Mouse (Mus musculus): ENCODE data around the gene Ppl. TPM values are rescaled to one million over a fixed set of nuclear protein-coding genes. Genes with fewer than 3 reads are reported as not detected.
A peak's percentile ranks its signal among the peaks of the same experiment; 100 is the strongest.

Ppl gene
- polyA plus RNA-seq, 1 experiment, result 0.02 TPM

DNA sequence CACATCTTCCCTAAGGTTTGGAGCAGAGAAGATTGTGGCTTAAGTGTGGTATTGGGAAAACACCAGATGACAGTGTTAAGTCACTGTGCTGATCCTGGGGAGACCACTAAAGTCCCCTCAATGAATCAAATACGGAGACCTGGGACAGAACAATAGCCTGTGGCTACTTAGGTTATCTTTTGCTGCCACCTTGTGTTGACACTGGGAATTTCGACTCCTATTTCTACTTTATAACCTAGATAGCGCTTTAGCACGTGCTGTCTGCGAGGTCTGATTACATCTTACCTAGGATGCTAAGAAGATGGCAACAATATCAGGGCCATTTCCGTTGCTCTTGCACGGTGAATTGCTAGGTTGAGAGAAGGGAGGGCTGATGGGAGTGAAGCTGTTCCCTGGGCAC, 13.3 kb upstream of the Ppl start:
- H3K36me3 ChIP-seq (ENCODE audit: control insufficient read depth, insufficient read depth), result no peaks in the 10 kb centered on the region
- H3K4me3 ChIP-seq, result no peak overlapping the region
- TF ChIP-seq TCF12 (IDR thresholded peaks at IDR 0.05; ENCODE audit: insufficient read depth, poor library complexity, severe bottlenecking), result no peak
- H3ac ChIP-seq (ENCODE audit: control insufficient read depth, insufficient read length), result no peak overlapping the region
- peaks cover 29% of the 10 kb centered on the region for H3K27me3 ChIP-seq (ENCODE audit: control insufficient read depth, insufficient read depth, insufficient read length)
- peak overlapping the region; percentile 67 for H3K4me2 ChIP-seq (ENCODE audit: low read depth)
- no peaks in the 10 kb centered on the region for H3K79me2 ChIP-seq (ENCODE audit: control insufficient read depth, insufficient read depth)

DNA sequence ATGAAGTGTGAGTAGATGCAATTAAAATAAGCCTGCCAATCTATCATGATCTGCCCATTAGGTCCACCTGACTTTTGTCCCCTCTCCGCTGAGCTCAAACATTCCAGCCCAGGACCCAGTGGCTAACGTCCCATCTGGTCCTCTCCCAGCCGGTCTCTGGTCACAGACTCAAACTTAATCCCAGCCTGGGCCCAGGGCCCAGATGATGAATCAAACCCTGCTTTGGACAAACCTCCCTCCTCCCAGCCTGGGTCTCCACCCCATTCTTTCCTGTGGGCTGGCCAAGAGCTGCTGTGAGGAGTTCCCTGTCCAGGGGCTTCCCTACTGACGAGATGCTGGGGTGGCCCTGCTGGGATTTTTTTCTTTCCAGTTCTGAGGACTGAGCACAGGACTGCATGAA, 7.5 kb upstream of the Ppl start:
- no peaks in the 10 kb centered on the region for H3K36me3 ChIP-seq (ENCODE audit: control insufficient read depth, insufficient read depth)
- H3K4me2 ChIP-seq (ENCODE audit: low read depth), result peak overlapping the region; percentile 7
- TF ChIP-seq POLR2A (IDR thresholded peaks at IDR 0.05; ENCODE audit: insufficient read length, low read depth), result no peak
- peak in 1 of 3 experiments; percentile 2 for TF ChIP-seq MYOD1 (IDR thresholded peaks at IDR 0.05; ENCODE audit: control insufficient read depth in 1 of 3, insufficient read length in 2 of 3, low read depth in 2 of 3)
- TF ChIP-seq MYOG (IDR thresholded peaks at IDR 0.05; ENCODE audit: control insufficient read depth in 1 of 3, insufficient read depth in 1 of 3, insufficient read length in 2 of 3, low read depth in 2 of 3), result peak in 1 of 3 experiments; percentile 6
- no peaks in the 10 kb centered on the region for H3K27me3 ChIP-seq (ENCODE audit: control insufficient read depth, insufficient read depth, insufficient read length)
- no peaks in the 10 kb centered on the region for H3K79me2 ChIP-seq (ENCODE audit: control insufficient read depth, insufficient read depth)
- H3ac ChIP-seq (ENCODE audit: control insufficient read depth, insufficient read length), result no peak overlapping the region
- no peak overlapping the region for H3K4me3 ChIP-seq

DNA sequence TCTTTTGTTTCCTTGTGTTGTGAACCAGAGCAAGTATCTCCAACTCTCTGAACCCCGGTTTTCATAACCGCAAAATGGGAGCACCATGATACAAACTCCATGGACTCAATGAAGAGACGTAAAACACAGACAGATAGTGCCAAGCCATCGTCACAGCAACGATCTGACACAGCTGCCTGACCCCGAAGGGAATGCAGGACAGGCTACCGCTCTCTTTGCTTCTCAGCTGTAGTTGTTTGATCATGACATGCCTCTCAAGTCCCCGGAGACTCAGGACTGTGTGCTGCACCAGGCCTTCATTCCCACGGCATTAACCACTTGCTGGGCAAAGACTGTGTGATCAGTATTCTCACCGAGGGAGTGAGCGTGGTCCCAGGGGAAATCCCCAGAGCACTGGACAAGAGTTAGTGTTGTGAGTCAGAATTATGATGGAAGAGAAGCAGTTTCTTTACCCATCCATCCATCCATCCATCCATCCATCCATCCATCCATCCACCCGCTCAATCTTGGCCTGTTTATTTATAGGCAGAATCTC, 4.9 kb upstream of the Ppl start:
- H3K79me2 ChIP-seq (ENCODE audit: control insufficient read depth, insufficient read depth), result no peaks in the 10 kb centered on the region
- no peaks in the 10 kb centered on the region for H3K36me3 ChIP-seq (ENCODE audit: control insufficient read depth, insufficient read depth)
- no peak overlapping the region for H3K4me3 ChIP-seq
- no peak for TF ChIP-seq REST (IDR thresholded peaks at IDR 0.05; ENCODE audit: insufficient read depth, insufficient read length)
- TF ChIP-seq MYOG (IDR thresholded peaks at IDR 0.05; ENCODE audit: control insufficient read depth in 1 of 3, insufficient read depth in 1 of 3, insufficient read length in 2 of 3, low read depth in 2 of 3), result no peak
- TF ChIP-seq TCF3 (IDR thresholded peaks at IDR 0.05; ENCODE audit: insufficient read length, low read depth), result no peak
- TF ChIP-seq MYOD1 (IDR thresholded peaks at IDR 0.05; ENCODE audit: control insufficient read depth in 1 of 3, insufficient read length in 2 of 3, low read depth in 2 of 3), result peak in 1 of 3 experiments; percentile 12
- no peak for TF ChIP-seq CEBPB (IDR thresholded peaks at IDR 0.05; ENCODE audit: insufficient read depth, poor library complexity, severe bottlenecking)
- peaks cover 10% of the 10 kb centered on the region for H3K27me3 ChIP-seq (ENCODE audit: control insufficient read depth, insufficient read depth, insufficient read length)
- H3K4me2 ChIP-seq (ENCODE audit: low read depth), result peak overlapping the region; percentile 61
- H3ac ChIP-seq (ENCODE audit: control insufficient read depth, insufficient read length), result no peak overlapping the region

DNA sequence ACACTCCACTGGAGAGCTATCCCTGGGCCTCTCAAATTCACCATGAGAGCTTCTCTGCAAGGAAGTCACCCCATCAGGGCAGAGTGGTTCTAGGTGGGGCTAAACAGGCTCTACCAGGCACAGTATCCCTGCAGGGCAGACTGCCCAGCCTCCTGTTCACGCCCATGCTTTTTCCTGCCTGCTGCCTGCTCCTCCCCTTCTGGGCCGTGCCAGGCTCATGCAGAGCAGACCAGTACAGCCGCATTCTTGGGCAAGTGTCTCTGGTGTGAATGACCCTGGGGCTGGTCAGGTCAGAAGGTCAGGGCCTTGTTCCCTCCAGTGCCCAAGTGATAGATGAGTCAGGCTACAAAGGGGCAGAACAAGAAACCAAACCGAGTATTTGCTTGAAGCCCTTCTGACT, 4.3 kb upstream of the Ppl start:
- H3K4me3 ChIP-seq, result no peak overlapping the region
- H3K36me3 ChIP-seq (ENCODE audit: control insufficient read depth, insufficient read depth), result no peaks in the 10 kb centered on the region
- H3K79me2 ChIP-seq (ENCODE audit: control insufficient read depth, insufficient read depth), result no peaks in the 10 kb centered on the region
- peak overlapping the region; percentile 61 for H3K4me2 ChIP-seq (ENCODE audit: low read depth)
- TF ChIP-seq TCF12 (IDR thresholded peaks at IDR 0.05; ENCODE audit: insufficient read depth, poor library complexity, severe bottlenecking) (no peak), MYOG (IDR thresholded peaks at IDR 0.05; ENCODE audit: control insufficient read depth in 1 of 3, insufficient read depth in 1 of 3, insufficient read length in 2 of 3, low read depth in 2 of 3) (peak in 1 of 3 experiments; percentile 21), MAX (IDR thresholded peaks at IDR 0.05; ENCODE audit: low read depth) (no peak), REST (IDR thresholded peaks at IDR 0.05; ENCODE audit: insufficient read depth, insufficient read length) (no peak), CEBPB (IDR thresholded peaks at IDR 0.05; ENCODE audit: insufficient read depth, poor library complexity, severe bottlenecking) (no peak), POLR2AphosphoS2 (IDR thresholded peaks at IDR 0.05; ENCODE audit: insufficient read length, low read depth) (no peak), TCF3 (IDR thresholded peaks at IDR 0.05; ENCODE audit: insufficient read length, low read depth) (no peak), E2F4 (IDR thresholded peaks at IDR 0.05; ENCODE audit: insufficient read depth) (no peak), MYOD1 (IDR thresholded peaks at IDR 0.05; ENCODE audit: control insufficient read depth in 1 of 3, insufficient read length in 2 of 3, low read depth in 2 of 3) (peak in 1 of 3 experiments; percentile 25), SRF (IDR thresholded peaks at IDR 0.05; ENCODE audit: control insufficient read depth, insufficient read length, low read depth) (no peak)
- no peak overlapping the region for H3ac ChIP-seq (ENCODE audit: control insufficient read depth, insufficient read length)
- peaks cover 16% of the 10 kb centered on the region for H3K27me3 ChIP-seq (ENCODE audit: control insufficient read depth, insufficient read depth, insufficient read length)

DNA sequence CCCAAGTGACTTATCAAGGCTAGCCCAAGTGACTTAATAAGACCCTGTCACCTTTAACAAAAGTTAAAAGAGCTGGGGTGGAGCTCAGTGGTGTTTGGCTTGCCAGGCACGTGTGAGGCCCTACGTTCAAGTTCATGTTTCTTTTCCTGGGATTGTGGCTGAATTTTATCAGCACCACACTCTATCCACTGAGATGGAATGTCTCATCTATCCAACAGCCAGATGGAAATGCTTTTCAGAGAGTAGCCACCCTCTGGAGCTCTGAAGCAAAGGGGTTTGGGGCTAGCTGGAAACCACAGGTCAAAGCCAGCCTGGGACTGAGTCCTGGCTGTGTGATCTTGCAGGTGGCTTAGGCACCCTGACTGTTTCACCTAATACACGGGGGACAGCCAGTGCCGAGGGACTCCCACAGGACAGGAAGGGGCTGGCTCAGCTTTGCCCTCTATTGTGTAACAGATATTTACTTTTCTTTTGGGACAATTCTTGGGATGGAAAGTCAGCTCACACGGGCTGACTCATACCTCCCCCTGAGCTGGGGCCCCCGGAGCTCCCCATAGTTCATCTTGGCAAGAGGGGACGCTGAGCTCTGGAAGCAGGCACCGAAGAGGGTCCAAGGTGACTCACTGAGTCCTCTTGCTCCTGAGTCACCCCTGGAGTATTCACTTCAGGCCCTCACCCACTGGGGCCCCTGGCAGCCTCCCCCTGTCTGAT, 3.5 kb upstream of the Ppl start:
- TF ChIP-seq MYOG (IDR thresholded peaks at IDR 0.05; ENCODE audit: control insufficient read depth in 1 of 3, insufficient read depth in 1 of 3, insufficient read length in 2 of 3, low read depth in 2 of 3) (no peak), CEBPB (IDR thresholded peaks at IDR 0.05; ENCODE audit: insufficient read depth, poor library complexity, severe bottlenecking) (peak; percentile 58; the same call in 1 of the 2 replicates)
- H3K27me3 ChIP-seq (ENCODE audit: control insufficient read depth, insufficient read depth, insufficient read length), result peaks cover 23% of the 10 kb centered on the region
- no peak overlapping the region for H3ac ChIP-seq (ENCODE audit: control insufficient read depth, insufficient read length)
- no peaks in the 10 kb centered on the region for H3K36me3 ChIP-seq (ENCODE audit: control insufficient read depth, insufficient read depth)
- no peaks in the 10 kb centered on the region for H3K79me2 ChIP-seq (ENCODE audit: control insufficient read depth, insufficient read depth)
- peak overlapping the region; percentile 61 for H3K4me2 ChIP-seq (ENCODE audit: low read depth)
- H3K4me3 ChIP-seq, result no peak overlapping the region

All from myocyte (in vitro differentiated cells).